Mouse (Mus musculus): ENCODE measurements around the gene Gart. TPM values are rescaled to one million over a fixed set of nuclear protein-coding genes. Genes with fewer than 3 reads are reported as not detected.

Gart gene
- polyA plus RNA-seq, 1 experiment from 2014 or later = 129 TPM

DNA sequence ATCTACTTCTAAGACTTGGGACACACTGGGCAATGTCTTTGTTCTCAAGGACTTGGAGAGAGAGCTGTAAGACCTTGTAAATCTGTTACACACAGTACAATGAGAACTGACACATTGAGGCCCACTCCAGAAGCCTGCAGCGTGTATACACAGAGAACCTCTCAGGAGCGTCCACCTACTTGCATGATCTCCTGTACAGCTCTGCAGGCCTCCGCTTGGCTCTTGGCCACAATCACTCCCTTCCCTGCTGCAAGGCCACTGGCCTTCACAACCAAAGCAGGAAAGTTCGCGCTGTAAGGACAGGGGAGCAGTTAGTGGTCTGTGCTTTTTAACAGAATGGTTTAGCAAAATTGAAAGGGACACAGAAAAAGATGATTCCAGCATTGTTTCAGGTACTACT, 7.6 kb downstream of the Gart start:
- TF ChIP-seq CTCF (IDR thresholded peaks at IDR 0.05; ENCODE audit: low read depth) = no peak
- Histone ChIP-seq H3K4me3 (ENCODE audit: low read depth, low read length) (no peak overlapping the region), H3K27ac (ENCODE audit: low read depth) (no peak overlapping the region), H3K9me3 (ENCODE audit: low read depth, low read length) (no peaks in the 10 kb centered on the region), H3K4me1 (ENCODE audit: insufficient read depth) (no peaks in the 10 kb centered on the region), H3K9ac (no peak overlapping the region), H3K36me3 (ENCODE audit: insufficient read depth) (peaks cover 79% of the 10 kb centered on the region), H3K4me2 (no peak overlapping the region), H3K27me3 (ENCODE audit: insufficient read depth, low read length) (no peaks in the 10 kb centered on the region)
- ATAC-seq (ENCODE audit: insufficient read depth) (no peak), DNase-seq (no peak)
- WGBS = 88% methylated on average over 5 of the region's 5 CpGs

DNA sequence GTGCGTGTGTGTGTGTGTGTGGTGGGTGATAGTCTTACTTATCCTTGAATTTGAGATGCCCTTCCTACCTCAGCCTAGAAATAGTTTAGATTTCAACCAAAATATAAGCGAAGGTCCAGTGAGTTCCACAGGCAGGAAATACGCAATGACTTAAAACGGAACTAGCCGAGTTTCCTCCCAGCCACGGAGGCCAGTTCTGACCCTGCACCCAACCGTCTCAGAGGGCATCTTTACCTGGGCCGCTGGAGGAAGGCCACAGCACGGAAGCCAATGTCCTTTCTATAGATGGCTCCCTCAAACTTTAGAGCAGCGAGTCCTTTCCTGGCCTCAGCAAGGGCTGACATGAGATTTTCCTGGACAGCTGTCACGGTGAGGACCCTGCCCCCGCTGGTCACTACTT, 13.1 kb downstream of the Gart start:
- H3K4me1 ChIP-seq (ENCODE audit: insufficient read depth) = no peaks in the 10 kb centered on the region
- H3K27ac ChIP-seq (ENCODE audit: low read depth) = no peak overlapping the region
- H3K9me3 ChIP-seq (ENCODE audit: low read depth, low read length) = no peaks in the 10 kb centered on the region
- no peak overlapping the region for H3K4me3 ChIP-seq (ENCODE audit: low read depth, low read length)
- no peak overlapping the region for H3K9ac ChIP-seq
- TF ChIP-seq CTCF (IDR thresholded peaks at IDR 0.05; ENCODE audit: low read depth) = no peak
- H3K36me3 ChIP-seq (ENCODE audit: insufficient read depth) = peaks cover 87% of the 10 kb centered on the region
- H3K27me3 ChIP-seq (ENCODE audit: insufficient read depth, low read length) = no peaks in the 10 kb centered on the region
- 80% methylated on average over 12 of the region's 12 CpGs for WGBS
- H3K4me2 ChIP-seq = no peak overlapping the region
- ATAC-seq (ENCODE audit: insufficient read depth) = no peak
- DNase-seq = no peak

- Histone ChIP-seq H3K9me3 (ENCODE audit: low read depth, low read length) (no peaks in the 10 kb centered on the region), H3K36me3 (ENCODE audit: insufficient read depth) (peaks cover 87% of the 10 kb centered on the region), H3K4me1 (ENCODE audit: insufficient read depth) (no peaks in the 10 kb centered on the region), H3K4me3 (ENCODE audit: low read depth, low read length) (no peak overlapping the region), H3K27ac (ENCODE audit: low read depth) (no peak overlapping the region), H3K4me2 (no peak overlapping the region), H3K27me3 (ENCODE audit: insufficient read depth, low read length) (no peaks in the 10 kb centered on the region), H3K9ac (no peak overlapping the region)
- ATAC-seq (ENCODE audit: insufficient read depth) (no peak), DNase-seq (no peak)
- no peak for TF ChIP-seq CTCF (IDR thresholded peaks at IDR 0.05; ENCODE audit: low read depth)
- WGBS = 91% methylated on average over 7 of the region's 7 CpGs
Observed at GRCm38 (mm10) chr16:91632940-91633339, 13.8 kb downstream of the Gart start.

GRCm38 (mm10) chr16:91632439-91632838, 14.3 kb downstream of the Gart start:
- Histone ChIP-seq H3K27me3 (ENCODE audit: insufficient read depth, low read length) (no peaks in the 10 kb centered on the region), H3K36me3 (ENCODE audit: insufficient read depth) (peaks cover 87% of the 10 kb centered on the region), H3K27ac (ENCODE audit: low read depth) (no peak overlapping the region), H3K4me2 (no peak overlapping the region), H3K9ac (no peak overlapping the region), H3K4me1 (ENCODE audit: insufficient read depth) (no peaks in the 10 kb centered on the region), H3K9me3 (ENCODE audit: low read depth, low read length) (no peaks in the 10 kb centered on the region), H3K4me3 (ENCODE audit: low read depth, low read length) (no peak overlapping the region)
- TF ChIP-seq CTCF (IDR thresholded peaks at IDR 0.05; ENCODE audit: low read depth) = no peak
- DNase-seq (peak; percentile 79), ATAC-seq (ENCODE audit: insufficient read depth) (peak; percentile 75; the same call in 1 of the 2 replicates)
- WGBS = 50% methylated on average over 5 of the region's 5 CpGs

DNA sequence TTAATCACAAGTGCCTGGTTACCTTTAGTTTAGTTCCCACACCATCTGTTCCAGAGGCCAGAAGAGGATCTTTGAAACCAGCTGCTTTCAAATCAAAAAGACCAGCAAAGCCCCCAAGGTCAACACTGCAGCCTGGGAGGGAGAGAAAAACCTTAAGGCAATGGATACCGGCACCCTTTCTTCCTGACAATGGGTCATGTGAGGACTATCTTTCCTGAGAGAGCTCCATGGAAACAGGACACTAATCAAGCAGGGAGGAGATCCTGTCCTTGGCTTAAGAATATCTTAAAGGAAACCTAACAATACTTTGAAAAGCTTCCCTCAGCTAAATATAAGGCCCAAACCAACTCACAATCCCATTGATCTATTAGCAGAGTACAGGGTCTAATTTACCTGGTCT, 16.2 kb downstream of the Gart start:
- H3K36me3 ChIP-seq (ENCODE audit: insufficient read depth) = peaks cover 83% of the 10 kb centered on the region
- no peaks in the 10 kb centered on the region for H3K9me3 ChIP-seq (ENCODE audit: low read depth, low read length)
- no peak overlapping the region for H3K27ac ChIP-seq (ENCODE audit: low read depth)
- no peaks in the 10 kb centered on the region for H3K27me3 ChIP-seq (ENCODE audit: insufficient read depth, low read length)
- no peak for DNase-seq
- ATAC-seq (ENCODE audit: insufficient read depth) = no peak
- H3K4me1 ChIP-seq (ENCODE audit: insufficient read depth) = no peaks in the 10 kb centered on the region
- H3K4me3 ChIP-seq (ENCODE audit: low read depth, low read length) = no peak overlapping the region
- no peak overlapping the region for H3K9ac ChIP-seq
- no peak overlapping the region for H3K4me2 ChIP-seq
- WGBS = 72% methylated on average over 1 of the region's 1 CpGs
- TF ChIP-seq CTCF (IDR thresholded peaks at IDR 0.05; ENCODE audit: low read depth) = no peak

- Histone ChIP-seq H3K36me3 (ENCODE audit: insufficient read depth) (peaks cover 84% of the 10 kb centered on the region), H3K4me3 (ENCODE audit: low read depth, low read length) (no peak overlapping the region), H3K4me2 (no peak overlapping the region), H3K27me3 (ENCODE audit: insufficient read depth, low read length) (no peaks in the 10 kb centered on the region), H3K4me1 (ENCODE audit: insufficient read depth) (no peaks in the 10 kb centered on the region), H3K9me3 (ENCODE audit: low read depth, low read length) (no peaks in the 10 kb centered on the region), H3K9ac (no peak overlapping the region), H3K27ac (ENCODE audit: low read depth) (no peak overlapping the region)
- no peak for DNase-seq
- 96% methylated on average over 4 of the region's 4 CpGs for WGBS
- no peak for TF ChIP-seq CTCF (IDR thresholded peaks at IDR 0.05; ENCODE audit: low read depth)
- ATAC-seq (ENCODE audit: insufficient read depth) = no peak
Observed at GRCm38 (mm10) chr16:91629749-91630148, 17.0 kb downstream of the Gart start.

- no peak for TF ChIP-seq CTCF (IDR thresholded peaks at IDR 0.05; ENCODE audit: low read depth)
- Histone ChIP-seq H3K9me3 (ENCODE audit: low read depth, low read length) (no peaks in the 10 kb centered on the region), H3K27me3 (ENCODE audit: insufficient read depth, low read length) (no peaks in the 10 kb centered on the region), H3K4me3 (ENCODE audit: low read depth, low read length) (no peak overlapping the region), H3K4me1 (ENCODE audit: insufficient read depth) (no peaks in the 10 kb centered on the region), H3K4me2 (no peak overlapping the region), H3K27ac (ENCODE audit: low read depth) (no peak overlapping the region), H3K9ac (no peak overlapping the region), H3K36me3 (ENCODE audit: insufficient read depth) (peaks cover 89% of the 10 kb centered on the region)
- DNase-seq (no peak), ATAC-seq (ENCODE audit: insufficient read depth) (no peak)
- WGBS = 89% methylated on average over 3 of the region's 3 CpGs
Observed at GRCm38 (mm10) chr16:91628673-91629072, 18.1 kb downstream of the Gart start.

DNA sequence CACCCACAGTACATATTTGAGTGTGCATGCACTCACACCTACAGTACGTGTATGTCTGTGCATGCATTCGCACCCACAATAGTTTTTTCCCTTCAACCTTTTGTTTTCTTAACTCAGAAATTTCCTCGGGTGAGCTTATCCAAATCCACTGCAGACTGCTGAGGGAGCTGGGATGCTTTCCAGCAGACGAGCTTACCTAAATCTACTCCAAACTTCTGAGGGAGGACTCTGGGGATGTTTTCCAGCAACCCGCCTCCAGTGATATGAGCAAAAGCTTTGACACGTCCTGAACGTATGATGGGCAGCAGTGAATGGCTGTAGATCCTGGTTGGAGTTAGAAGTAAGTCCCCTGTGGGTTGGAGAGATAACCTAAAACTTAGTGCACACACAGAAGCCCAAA, 18.9 kb downstream of the Gart start:
- H3K36me3 ChIP-seq (ENCODE audit: insufficient read depth) = peaks cover 91% of the 10 kb centered on the region

More for the DNA sequence above, 18.9 kb downstream of the Gart start:
- 84% methylated on average over 7 of the region's 7 CpGs for WGBS
- Histone ChIP-seq H3K4me3 (ENCODE audit: low read depth, low read length) (no peak overlapping the region), H3K4me1 (ENCODE audit: insufficient read depth) (no peaks in the 10 kb centered on the region), H3K27me3 (ENCODE audit: insufficient read depth, low read length) (no peaks in the 10 kb centered on the region), H3K4me2 (no peak overlapping the region), H3K9me3 (ENCODE audit: low read depth, low read length) (no peaks in the 10 kb centered on the region), H3K27ac (ENCODE audit: low read depth) (no peak overlapping the region), H3K9ac (no peak overlapping the region)
- DNase-seq (no peak), ATAC-seq (ENCODE audit: insufficient read depth) (no peak)
- no peak for TF ChIP-seq CTCF (IDR thresholded peaks at IDR 0.05; ENCODE audit: low read depth)

Data from lung, embryonic 14.5 days (tissue).